Mouse (Mus musculus) skeletal muscle tissue, adult 2 months (tissue): ENCODE data around the gene Olfr288.

Source experiments
- DNase-seq: peaks from one replicate; pipeline ENCODE4 v3.0.0-alpha.2; 2012; ENCODE audit warnings: low read depth, low spot score

Olfr288 gene

DNA sequence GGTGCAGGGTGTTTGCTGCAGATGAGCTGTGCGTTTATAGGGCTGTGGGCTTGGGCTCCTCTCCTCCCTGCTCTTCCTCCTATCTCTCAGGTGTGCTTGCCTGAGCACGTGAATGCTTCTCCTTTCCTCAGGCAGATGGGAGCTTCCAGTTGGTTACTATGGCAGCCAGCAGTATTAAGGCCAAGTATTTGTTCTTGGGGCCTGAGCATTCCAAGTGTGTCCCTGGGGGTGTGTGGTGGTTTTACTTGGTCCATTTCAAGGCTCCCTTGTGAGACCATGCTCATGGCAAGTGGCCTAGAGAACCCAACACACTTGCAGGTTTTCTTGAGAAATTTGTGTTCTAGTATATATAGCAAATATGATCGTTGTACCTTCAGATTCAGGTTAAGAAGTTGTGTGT lies at the start of gene Olfr288:
TSS of gene Olfr288 (minus strand) at position 101 of the 400 bp plus-strand sequence.
- no peak for DNase-seq

DNA sequence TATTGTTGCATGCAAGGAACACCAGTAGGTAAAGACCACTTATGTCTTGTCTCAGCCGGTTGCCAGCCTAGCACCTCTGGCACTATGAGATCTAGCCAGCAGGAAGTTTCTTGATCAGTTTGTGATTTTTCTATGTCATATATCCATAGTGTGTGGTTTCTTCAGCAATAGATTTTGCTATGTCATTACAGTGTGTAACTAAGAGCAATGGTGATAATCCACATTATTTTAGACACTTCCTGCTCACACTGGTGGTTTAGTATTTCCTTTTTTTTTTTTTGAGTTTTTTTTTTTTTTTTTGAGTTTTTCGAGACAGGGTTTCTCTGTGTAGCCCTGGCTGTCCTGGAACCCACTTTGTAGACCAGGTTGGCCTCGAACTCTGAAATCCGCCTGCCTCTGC lies 40.1 kb upstream of the Olfr288 start:
- no peak for DNase-seq

DNA sequence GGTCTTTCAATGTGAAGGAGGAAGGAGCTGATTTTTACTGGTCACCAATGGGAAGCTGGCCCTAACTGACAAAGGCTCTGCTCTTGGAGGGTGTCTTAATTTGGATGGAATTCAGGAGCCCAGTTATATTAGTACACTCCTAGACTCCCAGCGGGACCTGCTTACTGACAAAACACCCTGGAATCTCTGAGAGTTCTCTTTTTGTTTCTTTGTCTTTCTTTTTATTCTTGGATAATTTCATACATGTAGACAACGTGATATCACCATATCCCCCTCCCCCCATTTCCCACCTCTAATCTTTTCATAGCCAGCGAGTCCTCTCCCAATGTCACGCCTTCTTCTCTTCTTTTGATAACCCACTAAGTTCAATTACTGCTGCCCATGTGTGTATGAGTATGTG lies 39.0 kb upstream of the Olfr288 start, which contains the start of gene Olfr286:
TSS of gene Olfr286 (minus strand) at position 101 of the 400 bp plus-strand sequence.
- no peak for DNase-seq

DNA sequence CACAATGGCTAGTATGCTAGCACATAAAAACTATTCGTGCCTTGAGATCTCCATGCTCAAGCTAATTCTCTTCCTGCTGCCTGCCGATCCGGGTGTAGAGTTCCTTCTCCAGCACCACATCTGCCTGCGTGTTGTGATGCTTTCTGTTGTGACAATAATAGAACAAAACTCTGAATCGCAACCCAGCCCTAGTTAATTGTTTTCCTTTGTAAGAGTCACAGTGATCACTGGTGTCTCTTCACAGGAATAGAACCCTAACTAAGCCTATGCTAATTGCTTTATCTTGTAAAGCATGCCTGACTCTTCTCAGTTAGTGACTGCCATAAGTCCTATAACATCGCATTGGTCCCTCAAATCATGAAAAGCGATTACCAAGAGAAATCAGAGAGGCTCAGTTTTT lies 30.8 kb upstream of the Olfr288 start:
- DNase-seq = no peak

DNA sequence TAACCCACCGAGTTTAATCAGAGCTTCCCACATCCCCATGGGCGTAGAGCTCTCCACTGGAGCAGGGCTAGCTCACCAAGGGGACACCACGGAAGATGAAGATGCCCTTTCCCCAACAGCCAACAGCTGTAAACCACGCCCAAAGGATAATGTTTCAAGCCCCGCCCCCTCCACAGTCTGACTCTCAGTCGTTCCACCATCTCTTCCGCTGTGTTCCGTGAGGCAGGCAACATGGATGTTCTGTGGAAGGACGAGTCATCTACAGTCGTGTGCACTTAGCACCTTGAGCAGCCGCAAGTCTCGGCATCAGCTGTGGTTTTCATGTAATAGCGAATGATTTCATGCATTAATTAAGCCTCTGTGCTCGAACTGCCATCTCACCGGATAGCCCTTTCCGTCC lies 30.3 kb upstream of the Olfr288 start:
- DNase-seq = no peak

DNA sequence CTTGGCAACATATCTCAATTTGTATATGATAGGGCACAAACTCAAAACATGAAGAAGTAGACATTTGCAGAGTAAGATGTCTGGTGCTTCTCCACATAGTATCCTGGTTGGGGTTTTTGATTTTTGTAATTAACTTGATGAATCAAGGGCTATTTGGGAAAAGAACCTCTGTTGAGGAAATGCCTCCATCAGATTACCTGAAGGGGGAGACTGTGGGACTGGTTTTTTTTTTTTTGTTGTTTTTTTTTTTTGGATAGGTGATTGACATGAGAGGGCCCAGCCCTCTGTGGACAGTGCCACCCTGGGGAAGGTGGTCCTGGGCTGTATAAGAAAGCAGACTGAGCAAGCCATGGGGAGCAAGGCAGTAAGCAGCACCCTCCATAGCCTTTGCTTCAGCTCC lies 27.0 kb upstream of the Olfr288 start:
- no peak for DNase-seq

DNA sequence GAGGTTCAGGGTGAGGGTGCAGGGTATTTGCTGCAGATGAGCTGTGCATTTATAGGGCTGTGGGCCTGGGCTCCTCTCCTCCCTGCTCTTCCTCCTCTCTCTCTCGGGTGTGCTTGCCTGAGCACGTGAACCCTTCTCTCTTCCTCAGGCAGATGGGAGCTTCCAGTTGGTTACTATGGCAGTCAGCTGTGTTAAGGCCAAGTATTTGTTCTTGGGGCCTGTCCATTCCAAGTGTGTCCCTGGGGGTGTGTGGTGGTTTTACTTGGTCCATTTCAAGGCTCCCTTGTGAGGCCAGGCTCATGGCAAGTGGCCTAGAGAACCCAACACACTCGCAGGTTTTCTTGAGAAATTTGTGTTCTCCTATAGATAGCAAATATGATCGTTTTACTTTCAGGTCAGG lies 25.5 kb upstream of the Olfr288 start, which contains the start of the genes Gm44579 and Olfr287:
TSS of gene Gm44579 (minus strand) at position 101 of the 400 bp plus-strand sequence.
TSS of gene Olfr287 (minus strand) at position 180 of the 400 bp plus-strand sequence.
- no peak for DNase-seq

DNA sequence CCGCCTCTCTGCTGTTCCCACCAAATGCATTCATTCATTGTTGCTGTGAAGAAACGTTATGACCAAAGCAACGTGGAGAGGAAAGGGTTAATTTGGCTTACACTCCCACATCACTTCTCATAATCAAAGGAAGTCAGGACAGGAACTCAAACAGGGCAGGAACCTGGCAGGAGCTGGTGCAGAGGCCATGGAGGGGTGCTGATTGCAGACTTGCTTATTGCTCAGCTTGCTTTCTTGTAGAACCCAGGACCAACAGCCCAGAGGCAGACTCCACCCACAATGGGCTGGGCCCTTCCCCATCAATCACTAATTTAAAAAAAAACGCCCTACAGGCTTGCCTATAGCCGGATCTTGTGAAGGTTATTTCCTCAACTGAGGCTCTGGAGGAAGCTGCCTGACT lies 18.8 kb upstream of the Olfr288 start:
- no peak for DNase-seq

DNA sequence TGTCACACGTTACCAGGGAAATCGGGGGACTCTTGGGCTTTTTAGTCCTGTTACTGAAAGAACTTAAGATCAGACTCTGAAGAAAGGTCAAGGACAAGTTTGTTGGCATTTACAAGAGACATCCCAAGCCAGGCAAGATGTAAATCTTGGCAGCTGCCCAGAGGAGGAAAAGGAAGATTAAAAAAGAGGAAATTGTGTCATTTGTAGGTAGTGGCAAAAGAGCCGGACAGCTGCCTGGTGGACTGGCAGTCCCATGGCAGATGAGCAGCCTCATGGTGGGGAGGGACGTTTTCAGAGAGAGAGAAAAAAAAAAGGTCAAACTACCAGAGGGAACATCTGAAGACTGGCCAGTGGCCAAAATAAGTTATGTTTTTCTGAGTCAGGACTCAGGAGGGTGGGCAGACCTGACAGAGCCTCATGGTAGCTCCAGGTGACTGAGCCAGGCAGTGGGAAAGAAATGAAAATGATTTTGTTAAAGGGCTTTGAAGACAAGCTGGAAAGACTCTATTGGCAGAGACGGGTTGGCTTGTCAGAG lies 18.1 kb upstream of the Olfr288 start:
- no peak for DNase-seq

DNA sequence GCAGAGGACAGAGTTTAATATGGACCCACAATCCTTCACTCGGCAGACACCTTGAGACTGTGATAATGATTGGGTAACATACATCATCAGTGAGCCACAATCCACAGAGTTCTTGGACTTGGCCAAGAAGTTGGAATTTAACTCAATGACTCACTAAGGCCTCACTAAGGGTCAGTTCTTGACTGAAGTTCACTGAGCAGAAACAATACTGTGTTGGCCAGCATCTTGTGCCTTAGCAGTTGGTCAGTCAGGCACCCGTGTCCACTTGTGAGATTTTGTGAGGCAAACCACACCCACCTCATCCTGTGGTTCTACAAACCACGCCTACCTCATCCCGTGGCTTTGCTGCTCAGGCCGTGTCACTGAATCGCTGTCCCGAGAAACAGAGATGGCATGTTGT lies 14.3 kb upstream of the Olfr288 start:
- DNase-seq = no peak

DNA sequence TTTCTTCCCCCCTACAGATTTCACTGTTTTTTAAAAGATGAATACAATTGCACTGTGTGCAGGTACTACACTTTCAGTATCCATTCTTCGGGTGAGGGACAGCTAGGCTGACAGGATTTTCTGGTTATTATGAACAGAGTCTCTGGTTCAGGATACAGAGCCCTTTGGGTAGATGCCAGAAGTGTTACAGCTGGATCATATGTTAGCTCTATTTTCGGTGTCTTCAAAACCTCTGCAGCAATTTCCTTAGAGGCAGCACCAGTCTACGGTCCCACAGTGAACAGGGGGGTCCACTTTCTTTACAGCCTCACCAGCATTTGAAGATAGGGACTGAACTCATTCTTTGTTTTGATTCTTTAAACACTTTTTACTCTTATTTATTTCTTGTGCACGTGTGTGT lies 10.9 kb downstream of the Olfr288 start:
- DNase-seq = peak; percentile 21

DNA sequence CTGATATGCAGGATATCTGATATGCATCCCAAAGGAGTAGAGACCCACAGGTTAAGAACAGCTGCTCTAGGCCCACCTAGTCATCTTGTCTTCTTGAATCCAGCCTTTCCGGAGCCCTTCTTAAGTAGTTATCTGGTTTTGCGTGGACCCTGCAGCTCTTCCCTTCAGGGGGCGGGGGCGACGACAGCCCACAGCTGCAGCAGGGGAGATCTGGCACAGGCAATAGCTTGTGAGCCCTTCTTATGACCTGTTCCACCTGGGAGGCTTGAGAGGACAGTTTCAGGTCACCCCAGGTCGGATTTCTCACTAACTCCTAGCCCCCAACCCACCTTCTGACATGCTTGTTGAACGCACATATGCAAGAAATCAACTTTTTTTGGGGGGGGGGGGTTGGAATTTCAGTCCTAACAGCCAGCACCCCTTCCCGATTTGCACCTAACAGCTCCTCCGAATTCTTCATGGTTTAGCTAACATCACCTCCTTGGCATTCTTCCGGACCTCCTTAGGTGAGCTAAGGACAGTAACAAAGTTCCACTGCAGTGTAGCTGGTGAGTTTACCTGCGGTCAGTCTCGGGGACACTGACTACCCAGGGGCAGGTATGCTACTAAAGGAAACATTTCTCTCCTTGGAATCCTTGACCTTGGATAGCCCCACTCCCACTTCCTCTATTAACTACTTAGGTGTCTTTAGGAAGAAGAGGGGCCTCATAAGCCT lies 13.3 kb downstream of the Olfr288 start:
- peak; percentile 12 for DNase-seq

DNA sequence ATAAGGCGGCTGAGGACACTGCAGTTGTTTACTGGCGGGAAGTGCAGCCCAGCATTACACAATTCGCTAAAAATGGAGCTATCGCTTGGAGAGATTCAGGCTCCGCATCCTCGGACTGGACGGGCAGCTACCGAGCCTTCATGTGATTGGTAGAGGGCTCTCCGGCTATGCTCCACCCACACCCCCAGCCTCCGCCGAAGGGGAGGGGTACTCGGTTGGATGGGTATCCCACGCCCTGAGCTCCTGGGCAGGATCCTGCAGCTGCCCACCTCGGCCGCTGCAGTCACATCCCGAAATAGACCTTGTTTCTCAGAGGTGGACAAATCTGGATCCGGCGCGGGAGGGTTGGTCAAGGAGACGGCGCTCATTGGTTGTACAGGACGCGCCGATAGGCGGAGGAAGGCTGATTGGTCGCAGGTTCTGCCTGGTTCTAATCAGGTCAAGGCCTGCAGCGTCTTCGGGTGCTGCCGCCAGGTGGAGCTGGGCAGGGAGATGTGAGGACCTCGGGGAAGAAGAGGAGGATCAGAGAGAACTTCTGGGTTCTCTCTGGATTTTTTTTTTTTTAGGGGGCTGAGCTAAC lies 14.1 kb downstream of the Olfr288 start:
- peak; percentile 98 for DNase-seq

DNA sequence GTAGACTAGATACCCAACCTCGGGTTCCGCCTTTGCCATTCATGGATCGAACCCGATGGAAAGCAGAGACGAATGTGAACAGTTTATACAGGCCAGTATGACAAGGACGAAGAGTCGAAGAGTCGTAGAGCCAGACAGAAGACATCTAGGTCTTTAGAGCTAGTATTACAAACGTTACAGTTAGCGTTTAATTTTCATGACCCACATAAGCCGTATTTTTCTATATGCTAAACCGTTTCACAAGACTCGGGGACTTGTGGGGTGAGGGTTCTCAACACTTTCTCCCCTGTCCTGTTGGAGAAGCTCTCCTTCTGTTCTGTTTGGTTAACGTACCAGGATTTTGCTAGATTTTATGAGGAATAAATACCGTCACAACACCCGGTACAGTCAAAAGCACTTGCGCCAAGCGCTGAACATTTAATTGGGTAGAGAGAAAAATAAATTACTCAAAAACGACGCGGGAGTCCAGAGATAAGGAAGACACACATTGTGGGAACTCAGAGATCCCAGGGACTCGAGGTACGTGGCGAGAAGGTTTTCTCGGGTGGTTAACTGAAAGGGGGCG lies 14.7 kb downstream of the Olfr288 start:
- DNase-seq = peak; percentile 12

DNA sequence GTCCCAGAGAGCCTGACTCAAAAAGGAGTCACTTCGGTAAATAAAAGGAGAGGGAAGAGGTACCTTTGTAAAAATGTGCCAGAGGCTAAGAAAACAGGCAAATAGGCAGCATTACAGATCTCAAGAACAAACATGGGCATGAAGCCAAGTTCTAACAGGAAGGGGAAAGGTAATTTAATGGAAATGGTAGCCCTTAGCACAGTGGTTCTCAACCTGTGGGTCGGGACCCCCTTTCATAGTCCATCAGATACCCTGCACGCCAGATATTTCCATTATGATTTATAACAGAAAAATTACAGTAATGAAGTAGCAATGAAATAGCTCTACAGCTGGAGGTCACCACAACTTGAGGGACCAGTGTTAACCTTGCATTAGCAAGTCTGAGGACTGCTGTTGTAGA lies 18.0 kb downstream of the Olfr288 start:
- no peak for DNase-seq

DNA sequence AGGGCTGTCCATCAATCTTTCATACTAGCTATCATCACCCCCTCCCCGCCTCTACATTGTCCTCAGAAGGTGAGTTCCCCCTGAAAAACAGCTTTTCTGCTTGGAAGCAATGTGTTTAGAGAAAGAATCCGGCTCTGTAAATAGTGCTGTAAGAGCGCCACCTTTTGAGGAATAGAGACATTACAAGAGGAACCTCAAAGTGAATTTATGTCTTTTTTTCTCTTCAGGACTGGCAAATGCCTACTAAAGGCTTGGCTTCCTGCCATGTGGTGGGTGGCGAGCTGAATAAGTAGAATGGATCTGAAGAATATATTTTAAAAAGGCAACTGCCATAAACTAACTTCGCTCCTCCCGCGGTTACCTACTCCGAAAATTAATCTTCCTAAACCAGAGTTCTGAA lies 21.5 kb downstream of the Olfr288 start:
- DNase-seq = no peak

DNA sequence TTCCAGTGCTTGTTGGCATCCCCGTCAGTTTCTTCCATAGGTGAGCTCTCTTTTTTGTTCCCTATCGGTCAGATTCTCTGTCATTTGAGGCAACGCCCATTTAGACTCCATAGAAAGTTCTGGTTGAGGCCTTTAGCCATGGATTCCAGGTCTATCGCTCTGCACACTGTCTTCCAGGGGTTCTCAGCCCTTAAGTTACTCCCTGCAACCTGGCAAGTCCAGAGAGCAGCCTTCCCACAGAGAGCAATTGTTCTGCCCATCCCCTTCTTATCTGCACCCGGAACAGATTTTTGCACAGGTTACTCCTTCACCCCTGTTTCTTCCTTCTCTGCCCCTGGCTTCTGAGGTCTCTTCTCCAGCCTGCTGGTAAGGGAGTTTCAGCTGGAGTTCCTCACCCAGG lies 23.2 kb downstream of the Olfr288 start:
- no peak for DNase-seq

DNA sequence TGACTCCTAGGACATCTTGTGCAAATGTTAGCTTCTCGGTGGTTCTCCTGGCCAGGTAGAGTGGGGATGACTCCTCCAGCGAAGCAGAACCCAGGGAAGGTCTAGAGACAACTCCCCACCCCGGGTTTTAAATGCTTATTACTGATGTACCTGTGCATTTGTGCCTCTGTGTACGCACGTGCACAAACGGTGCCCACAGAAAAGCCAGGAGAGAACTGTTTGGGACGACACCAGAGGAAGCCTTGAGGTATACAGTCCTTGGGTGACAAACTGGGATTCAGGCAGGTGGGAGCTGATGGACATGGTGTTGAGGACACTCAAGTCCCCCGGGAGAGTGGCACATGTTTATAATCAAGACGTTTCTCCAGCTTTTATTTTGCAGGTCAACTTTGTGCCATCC lies 24.4 kb downstream of the Olfr288 start:
- no peak for DNase-seq

DNA sequence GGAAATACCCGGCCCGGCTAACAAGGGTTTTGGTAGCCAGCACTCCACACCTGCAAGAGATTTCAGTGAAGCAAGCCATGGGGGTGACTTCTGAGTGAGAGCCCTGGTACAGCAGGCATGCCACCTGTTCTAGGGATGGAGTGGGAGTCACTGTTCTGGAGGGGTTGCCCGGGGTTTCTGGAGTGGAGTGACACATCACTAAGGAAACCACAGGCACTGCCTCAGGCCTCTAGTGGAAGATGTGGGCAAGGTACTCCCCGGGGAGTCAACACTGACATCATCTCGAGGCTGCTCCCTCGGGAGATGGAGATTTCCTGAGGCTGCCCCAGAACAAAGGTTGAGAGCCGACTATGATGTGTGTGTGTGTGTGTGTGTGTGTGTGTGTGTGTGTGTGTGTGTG lies 25.0 kb downstream of the Olfr288 start:
- DNase-seq = no peak

DNA sequence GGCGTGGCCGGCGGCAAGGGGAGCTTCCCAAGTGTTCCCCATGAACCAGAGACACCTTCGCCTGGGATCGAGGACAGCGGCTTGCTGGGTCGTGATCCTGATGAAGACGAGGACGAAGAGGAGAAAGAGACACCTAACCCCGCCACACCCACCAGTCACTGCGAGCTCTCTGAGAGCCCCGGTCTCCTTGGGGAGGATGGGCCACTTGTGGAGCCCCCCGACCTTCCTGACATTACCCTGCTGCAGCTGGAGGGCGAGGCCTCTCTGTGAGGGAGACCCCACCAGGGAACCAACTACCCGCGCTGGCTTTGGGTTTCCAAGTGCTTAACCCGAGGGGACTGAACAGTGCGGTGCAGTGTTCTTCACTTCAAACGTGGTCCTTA lies 26.7 kb downstream of the Olfr288 start:
- DNase-seq = no peak

DNA sequence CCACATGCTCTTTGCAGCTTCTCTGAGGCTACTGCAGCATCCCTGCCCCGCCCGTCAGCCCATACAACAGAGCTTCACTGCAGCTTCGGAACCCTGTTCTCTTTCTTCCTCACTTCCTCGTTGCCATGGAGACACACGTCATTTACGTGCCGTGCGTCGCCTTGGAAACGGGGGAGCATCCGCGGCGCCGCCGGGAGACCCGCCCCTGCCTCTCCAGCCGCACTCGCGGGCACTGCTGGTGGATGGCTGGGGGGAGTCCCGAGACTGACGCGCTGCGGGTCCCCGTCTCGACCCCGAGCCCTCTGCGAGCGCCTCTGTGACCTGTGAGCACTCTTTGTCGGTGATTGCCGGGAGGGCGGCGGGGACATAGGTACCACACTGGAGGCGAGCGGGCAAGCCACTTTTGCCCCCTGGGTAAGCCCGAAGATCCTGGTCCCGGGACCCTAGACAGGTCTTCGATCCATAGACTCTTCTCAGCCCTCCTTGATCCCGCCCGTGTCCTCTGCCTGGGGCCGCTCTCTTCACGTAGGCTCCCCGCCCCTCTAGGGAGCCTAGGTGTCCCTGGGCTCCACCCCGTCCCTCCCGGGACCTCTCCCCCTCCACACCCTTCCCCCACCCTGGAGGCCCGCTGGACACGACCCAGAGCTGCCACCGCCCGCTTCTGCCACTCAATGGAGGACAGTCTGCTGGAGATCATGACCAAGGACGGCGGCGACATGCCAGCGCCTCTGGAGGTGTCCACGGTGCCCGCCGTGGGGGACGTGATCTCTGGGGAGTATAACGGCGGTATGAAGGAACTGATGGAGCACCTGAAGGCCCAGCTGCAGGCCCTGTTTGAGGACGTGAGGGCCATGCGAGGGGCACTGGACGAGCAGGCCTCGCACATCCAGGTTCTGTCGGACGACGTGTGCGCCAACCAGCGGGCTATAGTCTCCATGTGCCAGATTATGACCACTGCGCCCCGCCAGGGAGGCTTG lies 27.4 kb downstream of the Olfr288 start:
- no peak for DNase-seq
